Mouse (Mus musculus) hindbrain, postnatal 0 days (tissue): ENCODE measurements around the gene Olfr1490. TPM values are rescaled to one million over a fixed set of nuclear protein-coding genes. Genes with fewer than 3 reads are reported as not detected.
"Not testable (repeated sequence)": the region's sequence is repeated elsewhere in the genome, so short reads cannot be mapped to it uniquely, and the experiment has no call there.

Experiments
- ATAC-seq: fragments of 200-750 bp; cut with Nextera tagmentation; 2 replicates; pipeline ENCODE4 v1.8.0; 2017; ENCODE audit warnings: mild to moderate bottlenecking, moderate TSS enrichment, moderate library complexity
- DNase-seq: peaks from one replicate; pipeline ENCODE4 v3.0.0-alpha.2; 2015; ENCODE audit warnings: low spot score
- H3K27ac ChIP-seq: fragments of 300-500 bp; sonication (generic); 2 replicates; pipeline ENCODE4 v1.5.1; 2014; ENCODE audit warnings: mild to moderate bottlenecking
- H3K27me3 ChIP-seq: fragments of 300-500 bp; sonication (generic); 2 replicates; pipeline ENCODE4 v1.6.1; 2014; ENCODE audit warnings: low read length, mixed read lengths; ENCODE audit not compliant: insufficient read depth
- H3K36me3 ChIP-seq: fragments of 300-500 bp; sonication (generic); 2 replicates; pipeline ENCODE4 v1.6.1; 2014; ENCODE audit warnings: low read length, mixed read lengths; ENCODE audit not compliant: insufficient read depth
- H3K4me1 ChIP-seq: fragments of 300-500 bp; sonication (generic); 2 replicates; pipeline ENCODE4 v1.6.1; 2014; ENCODE audit warnings: antibody characterized with exemption, low read length, mixed read lengths; ENCODE audit not compliant: insufficient read depth
- H3K4me2 ChIP-seq: fragments of 300-500 bp; sonication (generic); 2 replicates; pipeline ENCODE4 v1.6.1; 2014; ENCODE audit warnings: low read depth, mild to moderate bottlenecking, low read length, moderate library complexity, mixed read lengths
- H3K4me3 ChIP-seq: fragments of 300-500 bp; sonication (generic); 2 replicates; pipeline ENCODE4 v1.5.1; 2014; ENCODE audit warnings: low read length
- H3K9ac ChIP-seq: fragments of 300-500 bp; sonication (generic); replicated peaks from 2 replicates; pipeline ENCODE4 v1.6.1; 2014; ENCODE audit warnings: mild to moderate bottlenecking, low read length, moderate library complexity, mixed read lengths
- H3K9me3 ChIP-seq: fragments of 300-500 bp; sonication (generic); 2 replicates; pipeline ENCODE4 v1.6.1; 2016; ENCODE audit warnings: low read length, mixed read lengths
- CTCF ChIP-seq: IDR thresholded peaks from 2 replicates; pipeline ENCODE4 v1.5.1; 2016; ENCODE audit warnings: antibody characterized with exemption, control low read depth, low read depth
- WGBS: fragments of 180-500 bp; shearing (Covaris S2); extraction: QIAGEN DNeasy Blood & Tissue Kit; methylation state at CpG from one replicate; pipeline ENCODE4 v1.1.7; 2014; 5-methylcytosine and 5-hydroxymethylcytosine counted together
- microRNA-seq, 2 experiments: library from miRNA; unstranded; fragments of <30 nt; microRNA quantifications; one replicate each; pipeline ENCODE4; 2016
- polyA plus RNA-seq: library from polyadenylated mRNA; unstranded; fragments of >200 nt; fragmentation: Nextera tagmentation; extraction: Ambion mirVana; gene quantifications from 2 replicates; pipeline ENCODE4 v1.2.1, GENCODE M21; 2015
- total RNA-seq: library from RNA; depleted of rRNA; stranded (reverse); fragments of >200 nt; gene quantifications from 2 replicates; pipeline ENCODE4 v1.2.3, GENCODE M21; 2014; rRNA removed

Gene Olfr1490
- total RNA-seq (not detected in 2 replicates), polyA plus RNA-seq (not detected in 2 replicates)

- Histone ChIP-seq H3K4me1 (no peaks in the 10 kb centered on the region), H3K9ac (no peak within 1 kb of the TSS), H3K4me3 (no peak within 1 kb of the TSS), H3K27me3 (no peaks in the 10 kb centered on the region), H3K36me3 (no peaks in the 10 kb centered on the region), H3K4me2 (no peak within 1 kb of the TSS), H3K27ac (no peak within 1 kb of the TSS), H3K9me3 (0 out of 2 replicates have a peak, but pooled peaks cover 3% of the 10 kb centered on the region)
- WGBS = 71% methylated on average over 1 of the region's 1 CpGs
- ATAC-seq = no peak
- no peak for DNase-seq
- TF ChIP-seq CTCF = no peak
These were observed at the start of gene Olfr1490 for GRCm38 (mm10) chr19:13650791-13651190. Olfr1490 (plus strand) TSS chr19:13651091.

- H3K4me2 ChIP-seq, ATAC-seq, DNase-seq, H3K27me3 ChIP-seq, H3K27ac ChIP-seq, H3K4me1 ChIP-seq, H3K9me3 ChIP-seq, H3K9ac ChIP-seq, H3K4me3 ChIP-seq, H3K36me3 ChIP-seq: not testable (repeated sequence)
- 88% methylated on average over 2 of the region's 2 CpGs for WGBS
These were observed 33.8 kb upstream of the Olfr1490 start, which contains the start of gene Olfr1487 for GRCm38 (mm10) chr19:13617075-13617474. Olfr1487 (plus strand) TSS chr19:13617375.

- no peak within 1 kb of the TSS for H3K4me2 ChIP-seq
- no peak within 1 kb of the TSS for H3K27ac ChIP-seq
- H3K27me3 ChIP-seq = no peaks in the 10 kb centered on the region
- no peak within 1 kb of the TSS for H3K9ac ChIP-seq
- H3K4me1 ChIP-seq = no peaks in the 10 kb centered on the region
- WGBS = 82% methylated on average over 1 of the region's 1 CpGs
- no peak for ATAC-seq
- H3K36me3 ChIP-seq = no peaks in the 10 kb centered on the region
- H3K4me3 ChIP-seq = no peak within 1 kb of the TSS
- no peak for TF ChIP-seq CTCF
- no peak for DNase-seq
- peaks cover 16% of the 10 kb centered on the region for H3K9me3 ChIP-seq
These were observed 19.6 kb upstream of the Olfr1490 start, which contains the start of gene Olfr1489 for GRCm38 (mm10) chr19:13631321-13631720. Olfr1489 (plus strand) TSS chr19:13631621.

GRCm38 (mm10) chr19:13696968-13697367, 46.1 kb downstream of the Olfr1490 start, which contains the start of gene Olfr1491:
Olfr1491 (plus strand) TSS chr19:13697268.
- Histone ChIP-seq H3K9me3 (no peaks in the 10 kb centered on the region), H3K4me2 (no peak within 1 kb of the TSS), H3K36me3 (no peaks in the 10 kb centered on the region), H3K27ac (no peak within 1 kb of the TSS), H3K27me3 (no peaks in the 10 kb centered on the region), H3K4me3 (no peak within 1 kb of the TSS), H3K9ac (no peak within 1 kb of the TSS), H3K4me1 (no peaks in the 10 kb centered on the region)
- WGBS = 78% methylated on average over 3 of the region's 3 CpGs
- no peak for TF ChIP-seq CTCF
- ATAC-seq (no peak), DNase-seq (no peak)

Small RNA genes within 50 kb of the gene (microRNA-seq; reads per million reads assigned to microRNA genes)
- 0 reads per million in 2 experiments for gene Gm23931

Other genes with a start within 250 kb of the Olfr1490 start
- not detected in 2 replicates for gene Olfr1469, start 243.2 kb upstream of the Olfr1490 start, total RNA-seq
- not detected in 2 replicates for gene Olfr1469, start 243.2 kb upstream of the Olfr1490 start, polyA plus RNA-seq
- gene Olfr1471, start 207.7 kb upstream of the Olfr1490 start, total RNA-seq = not detected in 2 replicates
- gene Olfr1471, start 207.7 kb upstream of the Olfr1490 start, polyA plus RNA-seq = not detected in 2 replicates
- not detected in 2 replicates for gene Olfr1472, start 195.0 kb upstream of the Olfr1490 start, total RNA-seq
- gene Olfr1472, start 195.0 kb upstream of the Olfr1490 start, polyA plus RNA-seq = not detected in 2 replicates
- not detected in 2 replicates for gene Olfr1474, start 181.5 kb upstream of the Olfr1490 start, total RNA-seq
- not detected in 2 replicates for gene Olfr1474, start 181.5 kb upstream of the Olfr1490 start, polyA plus RNA-seq
- not detected in 2 replicates for gene Olfr1475, start 170.9 kb upstream of the Olfr1490 start, total RNA-seq
- gene Olfr1475, start 170.9 kb upstream of the Olfr1490 start, polyA plus RNA-seq = not detected in 2 replicates
- gene Olfr1477, start 150.5 kb upstream of the Olfr1490 start, total RNA-seq = not detected in 2 replicates
- not detected in 2 replicates for gene Olfr1477, start 150.5 kb upstream of the Olfr1490 start, polyA plus RNA-seq
- not detected in 2 replicates for gene Olfr1480, start 123.2 kb upstream of the Olfr1490 start, total RNA-seq
- gene Olfr1480, start 123.2 kb upstream of the Olfr1490 start, polyA plus RNA-seq = not detected in 2 replicates
- gene Olfr1484, start 67.6 kb upstream of the Olfr1490 start, total RNA-seq = not detected in 2 replicates
- gene Olfr1484, start 67.6 kb upstream of the Olfr1490 start, polyA plus RNA-seq = not detected in 2 replicates
- gene Olfr1487, start 33.7 kb upstream of the Olfr1490 start, total RNA-seq = not detected in 2 replicates
- gene Olfr1487, start 33.7 kb upstream of the Olfr1490 start, polyA plus RNA-seq = not detected in 2 replicates
- not detected in 2 replicates for gene Olfr1489, start 19.5 kb upstream of the Olfr1490 start, total RNA-seq
- not detected in 2 replicates for gene Olfr1489, start 19.5 kb upstream of the Olfr1490 start, polyA plus RNA-seq
- gene Olfr1491, start 46.2 kb downstream of the Olfr1490 start, total RNA-seq = not detected in 2 replicates
- not detected in 2 replicates for gene Olfr1491, start 46.2 kb downstream of the Olfr1490 start, polyA plus RNA-seq
- gene Olfr1493-ps1, start 72.2 kb downstream of the Olfr1490 start, total RNA-seq = not detected in 2 replicates
- not detected in 2 replicates for gene Olfr1493-ps1, start 72.2 kb downstream of the Olfr1490 start, polyA plus RNA-seq
- gene Olfr1494, start 88.6 kb downstream of the Olfr1490 start, total RNA-seq = not detected in 2 replicates
- gene Olfr1494, start 88.6 kb downstream of the Olfr1490 start, polyA plus RNA-seq = not detected in 2 replicates
- gene Olfr1495, start 113.5 kb downstream of the Olfr1490 start, total RNA-seq = not detected in 2 replicates
- gene Olfr1495, start 113.5 kb downstream of the Olfr1490 start, polyA plus RNA-seq = not detected in 2 replicates
- not detected in 2 replicates for gene Olfr1496, start 126.8 kb downstream of the Olfr1490 start, total RNA-seq
- not detected in 2 replicates for gene Olfr1496, start 126.8 kb downstream of the Olfr1490 start, polyA plus RNA-seq
- gene Olfr1497, start 147.1 kb downstream of the Olfr1490 start, total RNA-seq = not detected in 2 replicates
- not detected in 2 replicates for gene Olfr1497, start 147.1 kb downstream of the Olfr1490 start, polyA plus RNA-seq
- gene Olfr1499, start 168.4 kb downstream of the Olfr1490 start, total RNA-seq = not detected in 2 replicates
- not detected in 2 replicates for gene Olfr1499, start 168.4 kb downstream of the Olfr1490 start, polyA plus RNA-seq
- not detected in 2 replicates for gene Olfr1500, start 179.4 kb downstream of the Olfr1490 start, total RNA-seq
- gene Olfr1500, start 179.4 kb downstream of the Olfr1490 start, polyA plus RNA-seq = not detected in 2 replicates
- not detected in 2 replicates for gene Olfr1501, start 199.6 kb downstream of the Olfr1490 start, total RNA-seq
- not detected in 2 replicates for gene Olfr1501, start 199.6 kb downstream of the Olfr1490 start, polyA plus RNA-seq
- gene Olfr1502, start 210.7 kb downstream of the Olfr1490 start, total RNA-seq = not detected in 2 replicates
- gene Olfr1502, start 210.7 kb downstream of the Olfr1490 start, polyA plus RNA-seq = not detected in 2 replicates
- gene Olfr1504, start 246.8 kb downstream of the Olfr1490 start, total RNA-seq = not detected in 2 replicates
- gene Olfr1504, start 246.8 kb downstream of the Olfr1490 start, polyA plus RNA-seq = not detected in 2 replicates